Mouse (Mus musculus) bone marrow, adult 2 months (tissue): Measurements from ENCODE around the gene Vmn2r94.

Experiments used
- CTCF ChIP-seq: fragments of 200-500 bp; IDR thresholded peaks from 2 replicates; pipeline ENCODE4 v1.5.1; 2011; ENCODE audit warnings: low read length, control low read depth; ENCODE audit not compliant: control insufficient read depth, insufficient read depth
- POLR2A ChIP-seq: fragments of 200-500 bp; IDR thresholded peaks from 2 replicates; pipeline ENCODE4 v1.6.1; 2011; ENCODE audit warnings: low read depth, mild to moderate bottlenecking, control low read depth, low read length, borderline replicate concordance; ENCODE audit not compliant: control insufficient read depth

DNA sequence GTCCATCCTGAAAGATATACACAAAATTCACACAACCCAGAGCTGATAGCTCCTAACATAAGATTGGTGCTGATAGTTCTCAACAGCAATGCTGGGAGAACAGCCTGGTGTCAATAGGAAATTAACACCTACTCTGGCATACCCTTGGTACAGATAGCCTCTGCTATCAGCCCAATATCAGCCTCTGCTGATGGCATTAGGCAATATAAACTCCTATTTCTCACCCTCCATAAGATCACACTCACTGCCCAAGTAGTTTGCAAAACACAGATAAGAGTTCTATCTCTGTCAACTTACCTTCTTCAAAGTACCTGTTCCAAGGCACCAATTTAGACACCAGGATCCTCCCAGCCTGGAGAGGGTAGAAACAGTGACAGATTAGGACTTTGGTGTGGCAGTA, 56.3 kb downstream of the Vmn2r94 start:
- no peak for TF ChIP-seq CTCF
- no peak for TF ChIP-seq POLR2A
